Mouse (Mus musculus) monocyte, adult 5-6 weeks (primary cell): ENCODE measurements around the gene Ahdc1. TPM values are rescaled to one million over a fixed set of nuclear protein-coding genes. Genes with fewer than 3 reads are reported as not detected.

ENCODE experiments used
- ATAC-seq: fragments of 153-309, 156-312 bp; replicated peaks from 2 replicates; pipeline ENCODE4 v1.8.0; 2017; ENCODE audit warnings: mild to moderate bottlenecking; ENCODE audit not compliant: low TSS enrichment, insufficient number of reproducible peaks, severe bottlenecking, poor library complexity, low FRiP score
- total RNA-seq: library from RNA; stranded (forward); fragments of 200-1000, 200-491, 200-594 nt; gene quantifications from 3 replicates; pipeline ENCODE4 v1.2.3, GENCODE M21; 2017

The Ahdc1 gene
- total RNA-seq, 1 experiment from 2014 or later = 3.3 TPM

GRCm38 (mm10) chr4:133062286-133062685 lies 51.2 kb downstream of the Ahdc1 start:
- ATAC-seq = no peak

GRCm38 (mm10) chr4:133063203-133063602 lies 52.1 kb downstream of the Ahdc1 start:
- no peak for ATAC-seq

GRCm38 (mm10) chr4:133063799-133064198 lies 52.7 kb downstream of the Ahdc1 start:
- ATAC-seq = no peak

GRCm38 (mm10) chr4:133064791-133065190 lies 53.7 kb downstream of the Ahdc1 start:
- no peak for ATAC-seq

GRCm38 (mm10) chr4:133065894-133066386 lies 54.9 kb downstream of the Ahdc1 start:
- no peak for ATAC-seq

- ATAC-seq = no peak
These were observed 57.5 kb downstream of the Ahdc1 start for GRCm38 (mm10) chr4:133068400-133069138.

GRCm38 (mm10) chr4:133070388-133070787 lies 59.3 kb downstream of the Ahdc1 start:
- ATAC-seq = no peak

GRCm38 (mm10) chr4:133070821-133071372 lies 59.8 kb downstream of the Ahdc1 start:
- no peak for ATAC-seq

- no peak for ATAC-seq
These were observed 62.1 kb downstream of the Ahdc1 start for GRCm38 (mm10) chr4:133073192-133073591.

GRCm38 (mm10) chr4:133074070-133074819 lies 63.2 kb downstream of the Ahdc1 start:
- ATAC-seq = no peak

GRCm38 (mm10) chr4:133074894-133075572 lies 64.0 kb downstream of the Ahdc1 start:
- ATAC-seq = no peak

GRCm38 (mm10) chr4:133078947-133079346 lies 67.9 kb downstream of the Ahdc1 start:
- ATAC-seq = no peak

- ATAC-seq = no peak
These were observed 68.5 kb downstream of the Ahdc1 start for GRCm38 (mm10) chr4:133079416-133080113.

- ATAC-seq = no peak
These were observed 69.8 kb downstream of the Ahdc1 start for GRCm38 (mm10) chr4:133080862-133081261.

GRCm38 (mm10) chr4:133082216-133082773 lies 71.2 kb downstream of the Ahdc1 start:
- no peak for ATAC-seq

- ATAC-seq = no peak
These were observed 73.2 kb downstream of the Ahdc1 start for GRCm38 (mm10) chr4:133083991-133084861.

- ATAC-seq = no peak
These were observed 74.1 kb downstream of the Ahdc1 start for GRCm38 (mm10) chr4:133085011-133085782.
